Mouse (Mus musculus) ZHBTc4 (cell line): ENCODE measurements at regions not wholly inside any gene's neighbourhood (a gene's known extent, or its start where the extent isn't known, plus 50 kb on each side); places are given as distances from the start of the nearest gene placed in this dataset.

Experiments
- DNase-seq: peaks from one replicate; pipeline ENCODE4 v3.0.0-alpha.2; 2011; ENCODE audit warnings: low read depth, low spot score

DNA sequence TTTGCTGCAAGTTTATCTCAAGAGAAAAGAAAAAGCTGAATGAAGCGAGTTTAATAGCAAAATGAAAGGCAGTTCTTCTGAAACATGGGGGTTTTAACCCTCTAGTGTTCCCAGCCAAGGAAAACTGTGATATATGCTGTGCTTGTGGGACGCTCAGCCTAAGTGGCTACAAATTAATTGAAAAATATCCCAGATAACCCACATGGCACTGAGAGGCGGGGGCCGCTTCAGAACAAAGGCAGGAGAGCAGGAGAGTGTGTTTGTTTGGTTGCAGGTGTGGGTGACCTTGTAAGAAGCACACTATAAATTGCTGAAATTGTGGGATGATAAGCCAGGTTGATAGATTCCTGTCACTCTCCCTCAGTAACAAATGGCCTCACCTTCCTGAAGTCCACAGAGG, 154.7 kb upstream of the Mpped2 start:
- no peak for DNase-seq

DNA sequence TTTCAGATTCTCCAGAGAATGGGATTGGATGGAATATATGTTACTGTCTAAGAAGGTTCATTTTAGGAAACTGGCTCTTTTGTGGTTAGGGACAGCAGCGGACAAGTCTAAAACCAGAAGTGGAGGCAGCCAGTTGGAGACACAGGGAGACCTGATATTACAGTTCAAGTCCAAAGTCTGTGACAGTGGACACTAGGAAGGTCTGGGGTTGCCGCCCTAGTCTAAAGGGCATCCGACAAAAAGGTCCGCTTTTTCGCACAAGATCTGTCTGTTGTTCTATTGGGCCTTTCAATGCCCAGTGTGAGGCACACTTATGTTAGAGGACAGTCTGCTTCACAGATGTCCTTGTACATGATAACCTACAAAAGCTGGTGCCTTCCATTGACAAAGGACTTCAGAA, 152.9 kb upstream of the Mpped2 start:
- no peak for DNase-seq

DNA sequence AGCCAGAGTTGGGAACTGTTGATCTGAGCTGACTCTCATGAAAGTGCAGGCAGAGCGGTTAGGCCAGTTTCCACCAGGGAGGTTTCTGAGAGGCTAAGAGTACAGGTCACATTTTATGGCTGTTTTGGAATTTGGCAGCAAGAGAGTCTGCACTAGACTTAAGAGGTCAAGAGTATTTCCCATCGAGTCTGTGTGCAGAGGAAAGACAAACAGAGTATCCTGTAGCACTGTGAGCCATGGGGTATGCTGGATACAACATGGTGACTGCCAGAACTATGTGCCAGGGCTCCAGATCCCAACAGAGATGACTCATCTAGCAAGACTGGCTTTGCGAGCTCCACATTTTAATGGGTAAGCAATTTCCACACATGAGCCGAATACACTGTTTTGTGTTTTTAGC, 146.0 kb upstream of the Mpped2 start:
- no peak for DNase-seq

DNA sequence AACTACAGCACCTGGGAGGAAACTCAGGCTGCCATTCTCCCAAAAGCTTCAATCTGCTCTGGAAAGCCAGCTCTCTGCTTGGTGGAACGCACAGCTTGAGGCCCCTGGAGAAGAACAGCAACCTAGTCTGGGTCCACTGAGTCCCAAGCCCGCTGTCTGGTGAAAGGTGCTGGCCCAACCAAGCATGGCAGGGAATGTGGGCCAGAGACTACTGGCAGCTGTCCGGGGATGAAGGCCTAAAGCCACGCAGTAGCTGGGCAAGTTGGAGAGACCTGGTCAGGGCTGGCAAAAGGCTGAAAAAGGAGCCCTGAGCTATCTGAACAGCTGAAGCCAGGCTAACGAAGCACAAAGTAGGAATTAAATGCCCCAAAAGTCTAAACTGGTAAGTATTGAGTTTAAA, 139.4 kb upstream of the Mpped2 start:
- DNase-seq = no peak

DNA sequence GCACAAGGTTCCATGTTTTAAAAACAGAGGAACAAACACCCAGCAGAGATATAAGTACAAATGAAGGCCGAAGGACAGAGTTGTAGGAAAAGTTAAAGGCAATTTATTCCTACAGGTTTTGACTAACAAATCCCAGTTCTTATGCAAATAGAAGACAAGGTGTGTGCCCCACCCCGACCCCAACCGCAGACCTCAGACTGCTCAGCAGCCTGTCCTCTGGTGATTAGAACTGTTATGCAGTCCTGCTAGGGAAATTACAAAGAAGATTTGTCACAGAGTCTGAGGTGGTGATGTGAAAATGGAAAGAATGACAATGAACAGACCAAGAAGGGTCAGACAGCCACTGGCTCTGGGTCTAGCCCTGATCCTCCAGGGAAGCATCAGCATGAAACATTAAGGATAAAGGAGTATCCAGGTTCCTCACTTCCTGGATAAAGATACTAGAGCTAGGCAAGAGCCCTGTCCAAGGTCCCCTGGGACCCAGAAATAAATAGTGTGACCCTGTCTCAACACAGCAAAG, 131.4 kb upstream of the Mpped2 start:
- peak; percentile 89 for DNase-seq

DNA sequence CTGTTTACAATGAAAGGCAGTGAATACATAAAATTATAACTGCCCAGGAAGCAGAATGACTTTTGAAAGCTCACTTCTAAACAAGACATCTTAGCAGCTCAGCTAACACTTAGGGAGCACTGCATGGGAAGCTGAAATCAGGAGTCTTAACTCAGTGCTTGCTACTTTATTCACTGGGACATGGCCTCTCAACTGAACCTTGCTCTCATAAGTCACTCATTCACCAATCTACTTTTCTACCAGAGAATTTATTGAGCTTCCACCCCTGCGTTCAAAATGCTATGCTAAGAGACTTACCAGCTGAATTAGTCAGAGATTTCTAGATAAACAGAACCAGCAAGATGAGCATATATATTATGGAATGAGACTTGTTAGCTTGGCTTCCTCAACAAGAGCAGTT, 122.8 kb upstream of the Mpped2 start:
- DNase-seq = no peak

DNA sequence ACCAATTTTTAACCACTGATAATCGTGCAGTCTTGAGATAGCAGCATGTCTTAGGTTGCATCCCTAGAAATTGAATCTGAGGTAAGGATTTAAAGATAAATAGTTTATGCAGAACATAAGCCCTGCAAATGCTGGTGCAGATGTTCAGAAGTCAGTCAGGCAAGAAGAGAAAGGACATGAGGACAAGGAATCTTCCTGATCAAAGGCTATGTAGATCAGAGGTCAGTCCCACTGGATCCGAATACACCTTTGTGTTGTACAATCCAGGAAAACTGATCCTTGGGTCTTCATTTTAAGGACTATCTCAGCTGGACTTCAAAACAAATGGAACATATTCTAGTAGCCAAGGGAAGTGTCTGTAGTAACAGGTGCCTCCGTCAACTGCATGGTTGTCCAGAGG, 121.7 kb upstream of the Mpped2 start:
- DNase-seq = no peak

DNA sequence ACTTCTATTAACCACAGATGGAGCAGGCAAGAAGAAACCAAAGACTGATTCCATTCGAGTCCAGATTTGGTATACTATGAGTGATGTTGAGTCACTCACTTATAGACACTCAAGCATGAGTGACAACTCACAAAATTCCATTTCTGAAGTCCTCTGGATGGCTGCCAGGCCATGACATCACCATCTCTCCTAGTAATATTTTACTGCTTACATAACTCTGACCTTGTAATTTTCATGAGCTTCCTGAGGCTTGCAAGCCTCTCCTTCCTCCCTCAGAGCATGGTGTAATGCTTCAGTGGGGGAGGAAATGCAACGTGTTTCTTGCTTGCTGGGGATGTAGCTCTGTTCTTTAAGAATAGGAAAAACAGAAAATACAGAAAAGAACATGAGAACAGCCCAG, 121.2 kb upstream of the Mpped2 start:
- DNase-seq = no peak

DNA sequence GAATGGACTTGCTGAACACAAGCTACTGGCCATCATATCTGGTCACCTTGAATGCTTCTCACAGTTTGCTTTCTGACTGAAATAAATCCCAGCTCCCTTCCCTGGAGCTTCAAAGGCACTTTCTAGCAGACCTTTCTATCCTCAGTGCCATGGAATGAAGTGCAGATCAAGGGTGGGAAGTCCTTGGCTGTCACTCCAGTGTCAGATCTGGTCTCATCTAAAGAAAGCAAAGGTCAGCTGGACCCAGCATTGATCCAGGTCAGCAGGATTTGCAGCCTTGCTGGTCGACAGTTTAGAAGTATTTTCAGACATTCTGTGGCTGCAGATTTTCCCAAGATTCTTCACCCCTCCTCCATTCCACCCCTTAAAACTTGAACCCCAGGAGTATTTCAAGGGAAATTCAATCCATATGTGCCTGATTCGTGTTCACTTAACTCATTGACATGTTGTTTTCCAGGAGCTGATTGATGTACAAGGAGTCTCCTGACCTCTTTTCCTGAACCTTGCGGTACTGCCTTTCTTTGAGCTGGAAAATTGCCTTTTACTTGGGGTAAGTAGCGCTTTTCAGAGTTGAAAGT, 116.2 kb upstream of the Mpped2 start:
- no peak for DNase-seq

DNA sequence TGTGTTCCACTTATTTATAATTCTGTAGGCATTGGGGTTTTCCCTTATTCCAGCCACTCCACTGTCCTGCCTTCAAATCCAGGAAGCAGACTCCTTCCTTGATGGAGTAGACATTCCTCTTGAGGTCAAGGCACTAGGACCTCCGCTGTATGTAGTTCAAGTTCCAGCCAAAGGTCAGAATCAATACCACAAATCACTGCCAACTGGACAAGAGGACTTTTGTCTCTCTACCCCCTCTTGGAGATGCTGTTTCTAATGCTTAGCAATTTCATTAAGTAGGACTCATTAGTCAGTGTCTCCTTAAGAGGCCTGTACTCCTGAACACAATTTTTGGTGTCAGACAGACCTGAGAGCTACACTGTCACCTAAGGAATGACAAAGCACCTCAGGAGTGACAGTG, 115.0 kb upstream of the Mpped2 start:
- no peak for DNase-seq

DNA sequence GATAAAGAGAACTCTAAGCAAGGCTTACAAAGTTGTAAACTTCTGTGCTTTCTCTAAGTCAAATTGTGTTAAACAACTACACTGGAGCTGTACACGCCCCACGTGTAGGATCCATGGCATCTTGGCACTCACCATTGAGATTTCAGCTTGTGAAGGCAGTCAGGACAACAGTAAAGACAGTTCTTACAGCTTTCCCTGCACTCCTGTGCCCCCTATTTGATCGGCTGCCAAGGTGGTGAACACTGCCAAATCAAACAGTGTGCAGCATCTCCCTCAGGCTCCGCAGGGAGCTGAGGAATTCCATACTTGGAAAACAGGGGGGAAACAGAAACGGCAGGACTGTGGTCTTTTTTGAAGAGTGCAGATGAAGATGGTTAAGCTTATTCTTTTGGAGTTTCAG, 112.4 kb upstream of the Mpped2 start:
- no peak for DNase-seq

DNA sequence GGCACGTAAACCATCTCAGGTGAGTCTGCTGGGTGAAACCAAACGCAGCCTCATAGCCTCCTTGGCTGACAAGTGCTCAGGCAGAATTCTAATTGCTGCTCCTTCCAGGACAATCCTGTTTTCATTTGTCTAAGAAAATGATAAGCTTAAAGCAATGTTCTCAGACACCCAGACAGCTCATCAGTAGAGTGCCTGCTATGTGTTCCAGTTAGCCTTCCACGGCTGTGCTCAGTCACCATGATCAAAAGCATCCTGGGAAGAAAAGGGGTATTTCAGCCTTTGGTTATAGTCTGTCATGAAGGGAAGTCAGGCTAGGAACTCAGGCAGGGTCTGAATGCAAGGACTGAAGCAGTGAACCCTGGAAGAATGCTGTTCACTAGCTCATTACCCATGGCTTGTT, 71.8 kb upstream of the Mpped2 start:
- DNase-seq = no peak

DNA sequence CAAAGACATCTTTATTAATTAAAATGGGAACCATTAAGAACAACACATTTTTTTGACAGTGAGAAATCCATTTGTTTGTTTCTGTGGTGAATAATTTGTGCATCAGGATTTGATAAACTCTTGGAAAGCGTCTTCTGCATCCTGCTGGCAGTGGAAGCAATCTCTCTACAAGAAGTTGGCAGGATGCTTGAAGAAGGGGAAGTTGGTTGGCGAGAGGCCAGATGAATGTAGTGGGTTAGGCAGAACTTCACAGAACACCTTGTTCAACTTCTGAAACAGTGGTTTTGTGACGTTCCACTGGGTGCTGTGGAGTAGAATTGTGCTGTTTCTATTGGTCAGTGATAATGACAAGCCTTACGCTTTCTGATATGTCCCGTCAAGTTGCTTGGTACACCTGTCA, 70.7 kb upstream of the Mpped2 start:
- no peak for DNase-seq

DNA sequence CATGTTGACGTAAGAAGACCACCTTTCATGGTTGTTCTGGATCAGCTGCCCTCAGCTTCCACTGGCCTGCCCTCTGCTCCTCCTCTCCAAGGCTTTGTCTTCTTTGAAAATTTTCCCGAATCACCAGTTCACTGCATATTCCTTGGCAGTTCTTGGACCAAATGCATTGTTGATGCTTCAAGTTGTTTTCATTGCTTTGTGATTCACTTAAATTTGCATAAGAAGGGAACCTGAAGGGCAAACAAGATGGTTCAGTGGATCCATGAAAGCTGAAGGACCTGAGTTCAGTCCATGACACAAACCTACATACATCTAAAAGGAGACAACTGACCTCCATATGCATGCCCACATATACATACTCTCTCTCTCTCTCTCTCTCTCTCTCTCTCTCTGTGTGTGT, 69.4 kb upstream of the Mpped2 start:
- peak; percentile 63 for DNase-seq

DNA sequence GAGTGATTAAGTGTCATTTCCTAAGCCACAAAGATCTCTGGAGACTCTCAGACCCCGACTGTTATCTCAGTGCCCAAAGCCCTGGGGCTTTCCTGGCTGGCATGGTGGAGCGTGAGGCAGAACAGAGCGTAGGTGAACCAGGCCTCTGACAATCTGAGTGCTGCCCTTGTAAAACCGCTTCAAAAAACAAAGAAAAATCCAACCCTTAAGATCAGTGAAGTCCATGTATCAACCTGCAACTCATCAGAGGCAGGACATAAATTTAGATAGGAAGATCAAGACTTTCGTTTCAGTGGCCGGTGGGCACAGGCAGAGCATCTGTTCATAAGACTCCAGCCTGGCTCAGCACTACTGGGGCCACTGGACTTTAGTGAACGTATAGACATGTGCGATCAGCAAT, 61.1 kb upstream of the Mpped2 start:
- DNase-seq = no peak
